Mouse (Mus musculus) embryonic facial prominence, embryonic 13.5 days (tissue): ENCODE measurements around the gene Ankrd55. TPM values are rescaled to one million over a fixed set of nuclear protein-coding genes. Genes with fewer than 3 reads are reported as not detected.

Experiments used
- ATAC-seq: fragments of 200-750 bp; cut with Nextera tagmentation; 2 replicates; pipeline ENCODE4 v1.8.0; 2017; ENCODE audit warnings: low read depth; ENCODE audit not compliant: insufficient number of reproducible peaks, insufficient read depth, low FRiP score, low TSS enrichment
- H3K27ac ChIP-seq: fragments of 300-500 bp; sonication (generic); 2 replicates; pipeline ENCODE4 v1.5.1; 2015; ENCODE audit warnings: moderate library complexity, mild to moderate bottlenecking, inconsistent platforms
- H3K27me3 ChIP-seq: fragments of 300-500 bp; sonication (generic); 2 replicates; pipeline ENCODE4 v1.6.1; 2015; ENCODE audit warnings: mild to moderate bottlenecking, inconsistent platforms
- H3K36me3 ChIP-seq: fragments of 300-500 bp; sonication (generic); 2 replicates; pipeline ENCODE4 v1.6.1; 2015; ENCODE audit warnings: mild to moderate bottlenecking, inconsistent platforms
- H3K4me1 ChIP-seq: fragments of 300-500 bp; sonication (generic); 2 replicates; pipeline ENCODE4 v1.6.1; 2015; ENCODE audit warnings: inconsistent platforms
- H3K4me2 ChIP-seq: fragments of 300-500 bp; sonication (generic); 2 replicates; pipeline ENCODE4 v1.6.1; 2015; ENCODE audit warnings: moderate library complexity, mild to moderate bottlenecking, inconsistent platforms
- H3K4me3 ChIP-seq: fragments of 300-500 bp; sonication (generic); 2 replicates; pipeline ENCODE4 v1.5.1; 2015; ENCODE audit warnings: mild to moderate bottlenecking, inconsistent platforms
- H3K9ac ChIP-seq: fragments of 300-500 bp; sonication (generic); 2 replicates; pipeline ENCODE4 v1.6.1; 2015; ENCODE audit warnings: mild to moderate bottlenecking, inconsistent platforms
- H3K9me3 ChIP-seq: fragments of 300-500 bp; sonication (generic); 2 replicates; pipeline ENCODE4 v1.6.1; 2016; ENCODE audit warnings: inconsistent platforms
- WGBS: fragments of 180-500 bp; shearing (Covaris S2); methylation state at CpG from one replicate; pipeline ENCODE4 v1.1.7; 2015; ENCODE audit warnings: mixed read lengths; 5-methylcytosine and 5-hydroxymethylcytosine counted together
- polyA plus RNA-seq: library from polyadenylated mRNA; unstranded; fragments of >200 nt; fragmentation: Nextera tagmentation; extraction: Ambion mirVana; gene quantifications from 2 replicates; pipeline ENCODE4 v1.2.1, GENCODE M21; 2015

Ankrd55 gene
- polyA plus RNA-seq, 1 experiment from 2014 or later, result 1.1 TPM

DNA sequence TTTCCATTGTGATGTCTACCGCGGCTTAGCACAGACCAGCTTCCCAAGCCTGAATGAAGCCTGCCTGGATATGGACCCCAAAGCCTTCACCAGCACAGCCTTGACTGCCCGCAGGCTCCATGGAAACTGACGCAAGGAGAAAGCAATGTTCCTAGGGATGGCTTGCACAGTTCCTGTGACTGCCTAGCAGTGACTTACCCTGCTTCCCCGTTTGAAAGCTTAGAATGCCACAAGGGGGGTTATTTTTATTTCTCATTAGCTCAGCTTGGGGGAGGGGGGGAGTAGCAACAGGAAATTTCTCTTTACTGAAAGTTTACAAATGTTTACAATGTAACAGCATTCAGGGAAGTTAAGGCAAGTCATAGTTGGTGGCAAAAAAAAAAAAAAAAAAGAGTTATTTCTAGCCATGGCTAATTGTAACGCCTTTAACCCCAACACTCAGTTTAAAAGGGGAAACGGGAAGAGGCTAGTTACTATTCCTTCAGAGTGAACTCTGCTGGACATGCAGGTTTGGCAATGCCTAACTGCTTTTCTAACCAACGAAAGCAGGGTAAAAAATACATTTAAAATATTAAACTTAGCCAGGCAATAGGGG lies 56.1 kb downstream of the Ankrd55 start:
- Histone ChIP-seq H3K9ac (no peak overlapping the region), H3K36me3 (no peaks in the 10 kb centered on the region), H3K4me3 (no peak overlapping the region), H3K4me1 (peaks cover 36% of the 10 kb centered on the region), H3K4me2 (no peak overlapping the region), H3K27me3 (no peaks in the 10 kb centered on the region), H3K9me3 (no peaks in the 10 kb centered on the region), H3K27ac (0 out of 2 replicates have a peak overlapping the region, but pooled peaks have one; percentile 3)
- ATAC-seq, result no peak
- WGBS, result 77% methylated on average over 8 of the region's 8 CpGs

DNA sequence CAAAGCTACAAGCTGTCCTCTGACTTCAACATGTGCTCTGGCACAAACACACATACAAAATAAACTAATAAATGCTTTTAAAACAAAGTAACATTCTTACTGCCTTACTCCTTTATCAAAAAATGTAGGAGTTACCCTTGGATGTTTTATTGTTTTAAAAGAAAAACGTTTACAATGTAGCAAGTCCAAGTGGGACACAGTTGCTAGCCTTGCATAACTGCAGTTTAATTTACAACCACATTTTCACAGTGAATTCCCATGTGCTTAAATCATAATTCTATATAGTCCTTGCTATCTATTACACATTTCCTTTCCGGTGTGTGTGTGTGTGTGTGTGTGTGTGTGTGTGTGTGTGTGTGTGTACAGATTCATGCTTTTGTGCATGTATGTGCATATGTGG lies 57.3 kb downstream of the Ankrd55 start:
- no peak overlapping the region for H3K4me2 ChIP-seq
- peaks cover 29% of the 10 kb centered on the region for H3K4me1 ChIP-seq
- no peaks in the 10 kb centered on the region for H3K9me3 ChIP-seq
- WGBS, result 67% methylated on average over 2 of the region's 2 CpGs
- no peak for ATAC-seq
- no peaks in the 10 kb centered on the region for H3K27me3 ChIP-seq
- H3K9ac ChIP-seq, result no peak overlapping the region
- H3K27ac ChIP-seq, result peak overlapping the region; percentile 83
- 0 out of 2 replicates have a peak, but pooled peaks cover 3% of the 10 kb centered on the region for H3K36me3 ChIP-seq
- H3K4me3 ChIP-seq, result no peak overlapping the region

DNA sequence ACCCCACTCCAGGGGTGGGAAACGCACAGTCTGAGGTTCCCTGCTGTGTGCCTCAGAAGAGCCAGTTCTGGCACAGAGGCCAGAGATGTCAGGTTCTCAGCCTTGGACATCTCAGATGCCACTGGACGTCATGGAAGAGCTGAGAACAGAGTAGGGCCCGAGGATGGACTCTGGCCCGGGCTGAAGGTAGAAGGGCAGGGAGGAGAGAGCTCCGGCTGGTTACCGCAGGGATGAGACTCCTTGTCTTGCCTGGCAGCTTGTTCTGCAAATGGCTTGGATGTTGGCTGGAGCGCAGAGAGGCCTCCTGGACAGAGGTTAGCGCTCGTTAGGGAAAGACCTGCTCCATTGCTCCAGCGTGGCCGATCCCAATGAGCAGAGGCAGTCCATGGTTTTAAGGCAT lies 57.8 kb downstream of the Ankrd55 start:
- H3K36me3 ChIP-seq, result 0 out of 2 replicates have a peak, but pooled peaks cover 3% of the 10 kb centered on the region
- H3K9ac ChIP-seq, result 0 out of 2 replicates have a peak overlapping the region, but pooled peaks have one; percentile 6
- H3K27ac ChIP-seq, result peak overlapping the region; percentile 83
- H3K4me2 ChIP-seq, result no peak overlapping the region
- no peaks in the 10 kb centered on the region for H3K9me3 ChIP-seq
- H3K27me3 ChIP-seq, result no peaks in the 10 kb centered on the region
- peaks cover 29% of the 10 kb centered on the region for H3K4me1 ChIP-seq
- ATAC-seq, result no peak
- 72% methylated on average over 11 of the region's 11 CpGs for WGBS
- H3K4me3 ChIP-seq, result no peak overlapping the region

DNA sequence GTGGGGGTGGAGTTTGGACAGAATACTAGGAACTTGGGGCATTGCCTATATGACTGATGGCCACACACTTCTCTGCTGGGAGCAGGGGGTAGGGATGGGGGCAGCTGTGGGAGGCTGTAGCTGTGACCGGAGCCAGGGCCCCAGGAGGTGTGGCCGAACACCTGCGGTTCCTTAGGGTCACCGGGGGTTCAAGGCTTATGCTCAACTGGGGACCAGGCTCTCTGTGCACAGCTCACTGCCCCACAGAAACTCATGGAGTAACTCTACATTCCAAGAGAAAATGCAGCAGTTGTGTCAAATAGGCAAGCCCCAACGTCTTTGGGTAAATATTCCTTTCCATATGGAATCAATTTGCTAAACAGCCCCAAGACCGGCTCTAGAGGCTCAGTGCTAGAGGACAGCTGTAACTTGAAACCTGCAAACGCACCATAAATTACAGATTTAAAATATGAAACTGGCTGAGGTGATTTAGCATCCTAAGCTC lies 58.5 kb downstream of the Ankrd55 start:
- peak overlapping the region; percentile 10; the same call in 1 of the 2 replicates for H3K4me2 ChIP-seq
- ATAC-seq, result peak; percentile 62
- peaks cover 31% of the 10 kb centered on the region for H3K4me1 ChIP-seq
- peak overlapping the region; percentile 83 for H3K27ac ChIP-seq
- 0 out of 2 replicates have a peak, but pooled peaks cover 3% of the 10 kb centered on the region for H3K36me3 ChIP-seq
- H3K9me3 ChIP-seq, result no peaks in the 10 kb centered on the region
- no peak overlapping the region for H3K4me3 ChIP-seq
- no peak overlapping the region for H3K9ac ChIP-seq
- H3K27me3 ChIP-seq, result no peaks in the 10 kb centered on the region
- WGBS, result 16% methylated on average over 7 of the region's 7 CpGs

DNA sequence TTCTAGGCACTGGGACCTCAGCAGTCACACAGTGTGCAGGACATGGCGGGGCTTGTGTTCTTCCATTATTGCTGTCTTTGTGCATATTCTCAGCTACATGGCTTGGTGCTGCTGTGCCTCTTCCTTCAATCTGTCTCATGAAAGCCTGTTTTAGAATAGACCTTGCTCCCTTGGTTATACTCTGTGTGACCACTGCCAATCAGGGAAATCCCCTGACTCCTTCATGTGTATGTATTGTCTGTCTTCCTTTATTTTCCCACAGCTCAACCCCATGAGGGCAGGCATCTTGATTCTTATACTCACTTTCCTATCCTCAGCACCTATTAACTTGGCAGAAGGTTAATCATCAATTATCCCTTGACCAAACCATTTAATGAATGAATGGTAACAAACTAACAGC lies 60.0 kb downstream of the Ankrd55 start:
- H3K27ac ChIP-seq, result no peak overlapping the region
- H3K4me1 ChIP-seq, result peaks cover 35% of the 10 kb centered on the region
- 91% methylated on average over 1 of the region's 1 CpGs for WGBS
- no peaks in the 10 kb centered on the region for H3K9me3 ChIP-seq
- H3K4me2 ChIP-seq, result no peak overlapping the region
- no peaks in the 10 kb centered on the region for H3K27me3 ChIP-seq
- ATAC-seq, result no peak
- no peak overlapping the region for H3K4me3 ChIP-seq
- no peak overlapping the region for H3K9ac ChIP-seq
- 0 out of 2 replicates have a peak, but pooled peaks cover 3% of the 10 kb centered on the region for H3K36me3 ChIP-seq

DNA sequence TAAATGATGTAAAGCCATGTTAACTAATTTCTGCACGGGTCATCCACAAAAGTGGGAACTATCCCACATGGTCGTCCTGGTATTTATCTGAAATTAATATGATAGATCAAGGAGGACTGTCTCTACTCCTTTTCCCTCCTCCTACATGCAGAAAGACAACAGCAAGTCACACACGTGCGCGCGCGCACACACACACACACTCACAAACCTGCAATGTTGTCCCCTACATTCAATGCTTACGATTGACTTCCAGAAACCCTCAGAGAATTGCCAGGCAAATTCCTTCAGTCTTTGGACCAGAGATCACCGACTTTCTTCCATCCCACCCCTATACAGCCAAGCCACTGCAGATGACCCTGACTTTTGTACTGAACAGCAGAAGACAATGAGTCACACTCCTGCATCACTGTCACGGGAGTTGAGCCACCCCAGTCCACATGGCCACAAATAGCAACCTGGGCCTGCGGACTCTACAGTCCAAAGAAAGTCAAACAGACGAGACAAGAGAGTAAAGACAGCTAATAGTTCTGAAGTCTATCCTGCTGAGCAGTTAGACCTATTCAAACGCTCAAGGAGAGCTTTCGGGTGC lies 60.7 kb downstream of the Ankrd55 start:
- WGBS, result 91% methylated on average over 14 of the region's 14 CpGs
- H3K27ac ChIP-seq, result no peak overlapping the region

DNA sequence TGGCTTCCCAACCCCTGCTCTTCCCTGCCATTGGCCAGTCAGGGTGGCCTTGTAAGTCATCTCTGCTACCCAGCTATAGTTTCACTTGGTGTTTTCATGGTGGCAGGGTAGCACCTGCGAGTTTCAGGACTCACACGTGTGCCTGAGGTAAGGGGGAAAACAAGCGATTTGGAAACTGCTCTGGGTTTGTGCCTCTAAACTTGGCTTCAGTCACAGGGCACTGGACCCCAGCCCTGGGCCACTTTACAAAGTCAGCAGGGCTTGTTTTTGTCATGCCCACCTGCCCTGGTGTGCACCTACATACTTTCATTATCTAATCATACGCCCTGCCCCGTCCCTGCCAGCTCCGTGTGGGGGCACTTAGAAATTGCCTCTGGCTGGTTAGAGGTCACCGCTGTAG lies 61.2 kb downstream of the Ankrd55 start:
- no peak overlapping the region for H3K9ac ChIP-seq
- H3K4me2 ChIP-seq, result no peak overlapping the region
- ATAC-seq, result no peak
- no peaks in the 10 kb centered on the region for H3K9me3 ChIP-seq
- WGBS, result 91% methylated on average over 7 of the region's 7 CpGs
- H3K27me3 ChIP-seq, result no peaks in the 10 kb centered on the region
- 0 out of 2 replicates have a peak, but pooled peaks cover 3% of the 10 kb centered on the region for H3K36me3 ChIP-seq
- no peak overlapping the region for H3K27ac ChIP-seq
- no peak overlapping the region for H3K4me3 ChIP-seq
- peaks cover 42% of the 10 kb centered on the region for H3K4me1 ChIP-seq

More for the DNA sequence above, 60.7 kb downstream of the Ankrd55 start:
- Histone ChIP-seq H3K9me3 (no peaks in the 10 kb centered on the region), H3K27me3 (no peaks in the 10 kb centered on the region), H3K4me1 (peaks cover 40% of the 10 kb centered on the region), H3K9ac (no peak overlapping the region), H3K4me2 (no peak overlapping the region), H3K36me3 (0 out of 2 replicates have a peak, but pooled peaks cover 3% of the 10 kb centered on the region), H3K4me3 (no peak overlapping the region)
- ATAC-seq, result no peak

DNA sequence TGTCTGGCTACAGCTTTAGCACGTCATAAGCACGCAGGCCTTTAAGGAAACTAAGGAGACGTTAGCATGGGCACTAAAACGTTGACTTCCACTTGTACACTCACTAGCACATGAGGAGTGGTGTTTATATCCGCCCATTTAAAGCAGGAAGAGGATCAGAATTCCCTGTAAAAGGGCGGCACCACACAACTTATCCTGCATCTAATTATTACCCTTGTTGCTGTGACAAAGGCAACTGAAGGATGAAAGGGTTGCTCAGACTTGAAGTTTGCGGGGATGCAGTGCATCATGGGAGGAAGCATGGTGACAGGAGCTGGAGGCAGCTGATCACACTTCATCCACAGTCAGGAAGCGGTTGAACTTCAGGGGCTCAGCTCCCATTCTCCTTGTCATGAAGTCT lies 63.7 kb downstream of the Ankrd55 start:
- no peak for ATAC-seq
- 0 out of 2 replicates have a peak overlapping the region, but pooled peaks have one; percentile 16 for H3K27ac ChIP-seq
- 58% methylated on average over 8 of the region's 8 CpGs for WGBS

DNA sequence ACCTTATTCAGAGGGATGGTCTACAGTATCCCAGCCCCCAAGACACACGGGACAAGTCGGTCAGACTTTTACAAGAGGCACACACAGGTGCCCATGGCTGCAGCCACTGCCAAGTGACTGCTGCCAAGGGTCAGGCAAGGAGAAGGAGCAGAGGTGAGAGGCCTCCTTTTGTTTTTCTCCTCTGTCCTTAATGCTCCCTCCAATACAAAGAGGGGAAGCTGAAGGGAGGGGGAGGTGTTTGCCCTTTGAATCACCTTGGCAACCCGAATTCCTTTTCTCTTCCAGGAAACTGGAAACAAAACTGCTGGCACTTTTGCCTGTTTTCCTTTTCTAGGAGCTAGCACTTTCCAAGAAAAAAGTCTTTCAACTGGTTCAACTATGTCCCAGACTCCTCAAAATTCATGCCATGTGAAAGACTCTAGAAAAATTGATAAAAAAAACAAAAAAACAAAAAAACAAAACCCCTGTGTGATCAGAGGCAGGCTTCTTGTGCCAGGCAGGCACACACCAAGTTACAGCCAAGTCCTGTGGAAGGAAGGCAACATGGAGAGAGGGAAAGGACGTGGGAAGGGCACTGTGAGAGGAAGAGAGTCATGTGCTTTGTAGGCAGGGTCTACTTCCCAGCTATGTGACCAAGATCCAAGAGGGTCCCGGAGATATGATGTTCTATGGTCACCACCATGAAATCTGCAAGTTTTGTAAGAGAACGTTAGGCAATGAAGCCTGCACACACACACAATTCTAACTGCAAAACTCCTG lies 66.0 kb downstream of the Ankrd55 start:
- 42% methylated on average over 6 of the region's 6 CpGs for WGBS
- H3K4me2 ChIP-seq, result no peak overlapping the region
- no peaks in the 10 kb centered on the region for H3K27me3 ChIP-seq
- no peak overlapping the region for H3K4me3 ChIP-seq
- ATAC-seq, result no peak
- H3K4me1 ChIP-seq, result peaks cover 18% of the 10 kb centered on the region; the same call in 1 of the 2 replicates
- H3K27ac ChIP-seq, result no peak overlapping the region
- H3K9ac ChIP-seq, result no peak overlapping the region
- H3K9me3 ChIP-seq, result no peaks in the 10 kb centered on the region
- H3K36me3 ChIP-seq, result 0 out of 2 replicates have a peak, but pooled peaks cover 3% of the 10 kb centered on the region

More for the DNA sequence above, 63.7 kb downstream of the Ankrd55 start:
- peaks cover 25% of the 10 kb centered on the region for H3K4me1 ChIP-seq
- H3K9me3 ChIP-seq, result no peaks in the 10 kb centered on the region
- no peaks in the 10 kb centered on the region for H3K27me3 ChIP-seq
- H3K9ac ChIP-seq, result no peak overlapping the region
- no peak overlapping the region for H3K4me3 ChIP-seq
- no peak overlapping the region for H3K4me2 ChIP-seq
- H3K36me3 ChIP-seq, result 0 out of 2 replicates have a peak, but pooled peaks cover 3% of the 10 kb centered on the region

DNA sequence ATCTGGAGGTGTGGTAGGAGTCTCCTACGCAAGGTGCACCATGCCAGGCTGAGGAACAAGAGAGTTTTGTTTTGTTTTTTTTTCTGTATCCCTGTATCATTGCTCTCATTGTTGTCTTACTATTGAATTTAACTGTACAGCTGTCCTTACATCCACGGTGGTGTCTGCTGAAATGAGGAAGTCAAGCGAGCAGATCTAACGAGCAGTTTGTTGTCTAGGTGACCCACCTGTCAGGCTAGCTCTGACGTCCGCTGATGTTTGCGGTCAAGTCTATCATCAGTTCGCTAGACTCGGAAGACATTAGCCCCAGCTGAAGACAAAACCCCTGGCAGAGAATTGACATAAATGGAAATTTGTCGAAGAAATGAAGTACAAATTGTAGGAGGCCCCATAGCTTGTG lies 66.7 kb downstream of the Ankrd55 start:
- H3K27me3 ChIP-seq, result no peaks in the 10 kb centered on the region
- H3K4me1 ChIP-seq, result peaks cover 18% of the 10 kb centered on the region; the same call in 1 of the 2 replicates
- H3K27ac ChIP-seq, result no peak overlapping the region
- 0 out of 2 replicates have a peak, but pooled peaks cover 3% of the 10 kb centered on the region for H3K36me3 ChIP-seq
- no peak overlapping the region for H3K4me2 ChIP-seq
- WGBS, result 75% methylated on average over 10 of the region's 10 CpGs
- H3K4me3 ChIP-seq, result no peak overlapping the region
- H3K9ac ChIP-seq, result no peak overlapping the region
- H3K9me3 ChIP-seq, result no peaks in the 10 kb centered on the region
- ATAC-seq, result no peak

DNA sequence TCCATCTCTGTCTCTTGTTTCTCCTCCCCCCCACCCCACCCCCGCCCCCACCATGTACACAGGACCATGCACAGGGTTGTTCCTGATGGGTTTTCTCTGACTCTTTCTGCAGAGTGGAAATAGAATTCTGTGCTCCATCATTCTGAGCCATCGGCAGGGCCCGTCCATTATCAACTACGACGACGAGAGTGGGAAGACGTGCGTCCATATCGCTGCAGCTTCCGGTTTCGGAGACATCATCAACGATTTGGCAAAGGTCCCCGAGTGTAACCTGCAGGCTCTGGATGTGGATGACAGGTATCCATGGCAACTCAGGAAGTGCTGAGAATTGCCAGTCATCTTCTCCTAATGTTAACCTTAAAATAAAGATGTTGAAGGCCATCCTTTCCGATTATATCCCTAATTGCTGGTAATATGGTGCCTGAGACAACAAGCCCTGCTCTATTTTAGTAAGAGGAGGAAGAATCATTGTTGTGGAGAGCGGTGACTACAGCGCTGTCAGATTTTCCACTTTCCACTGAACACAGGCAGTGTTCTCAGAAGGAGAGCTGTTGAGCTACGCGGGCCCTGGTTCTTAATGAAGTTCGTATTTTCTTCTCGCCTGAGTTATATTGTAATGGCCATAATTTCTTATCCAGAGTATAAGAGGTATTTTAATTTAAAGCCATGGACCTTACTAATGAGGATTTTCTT lies 67.7 kb downstream of the Ankrd55 start:
- no peaks in the 10 kb centered on the region for H3K9me3 ChIP-seq
- H3K36me3 ChIP-seq, result no peaks in the 10 kb centered on the region
- H3K4me2 ChIP-seq, result no peak overlapping the region
- H3K9ac ChIP-seq, result no peak overlapping the region
- WGBS, result 90% methylated on average over 20 of the region's 20 CpGs
- no peaks in the 10 kb centered on the region for H3K27me3 ChIP-seq
- H3K4me3 ChIP-seq, result no peak overlapping the region
- H3K27ac ChIP-seq, result no peak overlapping the region
- H3K4me1 ChIP-seq, result peaks cover 18% of the 10 kb centered on the region; the same call in 1 of the 2 replicates
- ATAC-seq, result no peak
